Mouse (Mus musculus) erythroid progenitor cell, adult 5-6 weeks (primary cell): ENCODE results near the gene Mfng. TPM values are rescaled to one million over a fixed set of nuclear protein-coding genes. Genes with fewer than 3 reads are reported as not detected.

Experiments used
- ATAC-seq: replicated peaks from 2 replicates; pipeline ENCODE4 v1.8.0; 2016; ENCODE audit warnings: moderate number of reproducible peaks, mild to moderate bottlenecking, moderate TSS enrichment, inconsistent platforms; ENCODE audit not compliant: poor library complexity, low FRiP score, severe bottlenecking
- total RNA-seq, 2 experiments: library from RNA; stranded (forward) in 1 of 2; stranded (reverse) in 1 of 2; fragments of 150-400 nt in 1 of 2; fragments of 186-747, 209-891 nt in 1 of 2; gene quantifications; 2 replicates each; pipeline versions ENCODE4 v1.2.3 to v1.2.4; 2015 to 2017; ENCODE audit warnings: low replicate concordance in 2 of 2

Gene Mfng
- total RNA-seq, 2 experiments from 2014 or later = 1.7 to 2.3 TPM

- ATAC-seq = no peak
Observed at GRCm38 (mm10) chr15:78763704-78764103, 9.6 kb downstream of the Mfng start.

GRCm38 (mm10) chr15:78763210-78763609 is 10.1 kb downstream of the Mfng start:
- no peak for ATAC-seq

DNA sequence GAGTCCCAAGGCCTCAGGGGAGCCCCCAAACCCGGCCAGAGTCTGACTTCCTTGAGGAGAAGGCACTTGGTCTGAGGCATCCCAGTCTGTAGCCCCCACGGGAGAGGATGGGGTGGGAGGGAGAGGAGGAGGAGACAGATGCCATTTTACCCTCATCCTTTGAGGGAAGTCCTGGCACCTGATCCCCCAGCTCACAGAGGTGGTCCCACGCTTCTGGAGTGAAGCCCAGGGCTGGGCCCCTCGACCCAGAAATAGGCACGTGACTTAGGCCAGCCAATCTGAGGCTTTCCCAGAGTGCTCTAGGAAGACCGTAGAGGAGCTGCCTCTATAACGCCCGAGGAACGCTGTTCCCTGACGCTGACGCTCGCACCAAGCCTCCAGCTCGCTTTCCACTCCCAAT is 12.2 kb downstream of the Mfng start:
- ATAC-seq = no peak

- ATAC-seq = no peak
Observed at GRCm38 (mm10) chr15:78758132-78758531, 15.1 kb downstream of the Mfng start.

GRCm38 (mm10) chr15:78755966-78756725 is 17.1 kb downstream of the Mfng start:
- no peak for ATAC-seq

- ATAC-seq = no peak
Observed at GRCm38 (mm10) chr15:78755226-78755625, 18.0 kb downstream of the Mfng start.

DNA sequence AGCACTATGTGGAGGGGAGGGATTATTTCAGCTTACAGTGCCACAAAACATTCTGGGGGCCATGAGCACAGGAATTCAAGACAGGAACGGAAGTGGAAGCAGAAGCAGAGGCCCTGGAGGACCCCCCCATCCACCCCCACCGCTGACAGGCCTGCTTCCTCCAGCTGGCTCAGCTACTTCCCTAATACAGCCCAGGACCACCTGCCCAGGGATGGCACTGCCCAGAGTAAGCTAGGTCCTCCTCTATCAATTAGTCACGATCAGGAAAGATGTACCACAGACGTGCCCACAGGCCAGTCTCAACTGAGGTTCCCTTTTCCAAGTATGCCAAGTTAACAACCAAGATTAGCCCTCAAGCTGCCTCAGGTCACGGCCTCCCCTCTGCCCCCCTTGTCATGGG is 19.1 kb downstream of the Mfng start:
- ATAC-seq = no peak

DNA sequence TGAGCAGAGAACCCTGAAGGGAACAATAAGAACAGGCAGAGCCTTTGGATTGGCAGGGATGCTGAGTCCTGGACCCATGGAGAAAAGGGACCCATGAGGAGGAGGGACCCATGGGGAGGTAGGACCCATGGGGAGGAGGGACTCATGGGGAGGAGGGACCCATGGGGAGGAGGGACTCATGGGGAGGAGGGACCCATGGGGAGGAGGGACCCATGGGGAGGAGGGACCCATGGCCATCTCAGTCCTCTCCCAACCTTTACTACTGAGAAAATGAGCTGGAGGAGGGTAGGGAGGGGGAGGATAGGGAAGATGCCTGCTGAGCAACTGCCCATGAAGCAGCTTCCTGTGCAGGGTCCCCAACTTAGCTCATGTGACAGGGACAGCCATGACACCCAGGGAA is 20.3 kb downstream of the Mfng start:
- no peak for ATAC-seq

DNA sequence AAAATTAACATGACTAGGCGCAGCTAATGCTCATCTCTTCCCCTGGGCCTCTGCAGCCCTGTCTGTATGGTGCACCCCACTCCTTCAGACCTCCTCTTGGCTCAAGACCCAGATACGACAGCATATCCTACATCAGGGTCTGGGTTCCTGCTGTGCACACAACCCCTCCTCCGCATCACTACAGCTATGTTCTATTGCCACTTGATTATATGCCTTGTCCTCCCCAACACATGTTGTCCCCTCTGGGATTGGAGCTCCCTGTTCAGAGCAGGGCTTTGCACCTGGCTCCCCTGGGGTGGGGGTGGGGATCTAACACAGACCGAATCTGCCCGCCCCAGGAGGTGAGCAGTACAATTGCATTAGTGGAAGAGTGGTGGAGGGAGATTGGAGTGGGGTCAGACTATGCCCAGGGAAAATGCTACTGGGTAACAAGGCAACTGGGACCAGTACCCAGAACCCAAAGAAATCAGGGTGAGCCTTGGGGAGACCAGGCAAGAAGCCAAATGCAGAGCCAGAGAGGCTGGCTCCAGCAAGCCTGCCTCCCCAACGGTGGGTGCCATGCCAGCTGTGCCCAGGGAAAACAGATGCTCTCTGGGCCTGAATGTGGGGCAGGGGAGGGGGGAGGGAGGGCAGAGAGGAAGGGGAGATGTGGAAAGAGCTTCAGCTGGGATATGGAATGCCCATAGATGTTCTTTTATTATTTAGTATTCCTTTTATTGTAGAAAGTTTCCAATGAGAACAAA is 22.5 kb downstream of the Mfng start:
- ATAC-seq = no peak

- no peak for ATAC-seq
Observed at GRCm38 (mm10) chr15:78749855-78750254, 23.4 kb downstream of the Mfng start.

DNA sequence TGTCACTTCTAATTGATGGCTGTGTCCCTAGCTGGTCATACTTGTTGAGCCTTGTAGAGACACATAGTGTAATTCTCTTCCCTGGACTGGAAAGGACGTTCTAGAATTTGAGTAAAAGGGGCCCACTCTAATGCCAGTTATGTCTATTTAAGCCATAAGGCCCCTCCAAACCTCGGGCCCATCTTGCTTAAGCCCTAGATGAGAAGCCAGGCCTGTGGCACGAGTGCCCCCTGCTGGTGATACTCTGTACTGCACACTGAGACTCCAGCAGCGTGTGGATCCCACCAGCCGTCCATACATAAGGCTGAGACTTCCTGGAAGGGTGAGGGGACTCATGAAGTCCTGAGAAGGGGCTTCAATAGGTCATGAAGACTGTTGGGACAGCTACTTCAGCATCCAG is 29.1 kb downstream of the Mfng start:
- ATAC-seq = no peak; the same call in 1 of the 2 replicates

GRCm38 (mm10) chr15:78742831-78743230 is 30.4 kb downstream of the Mfng start:
- ATAC-seq = no peak

GRCm38 (mm10) chr15:78740662-78741061 is 32.6 kb downstream of the Mfng start:
- ATAC-seq = no peak

GRCm38 (mm10) chr15:78737146-78737545 is 36.1 kb downstream of the Mfng start:
- no peak for ATAC-seq

- ATAC-seq = no peak
Observed at GRCm38 (mm10) chr15:78736681-78737100, 36.6 kb downstream of the Mfng start.

DNA sequence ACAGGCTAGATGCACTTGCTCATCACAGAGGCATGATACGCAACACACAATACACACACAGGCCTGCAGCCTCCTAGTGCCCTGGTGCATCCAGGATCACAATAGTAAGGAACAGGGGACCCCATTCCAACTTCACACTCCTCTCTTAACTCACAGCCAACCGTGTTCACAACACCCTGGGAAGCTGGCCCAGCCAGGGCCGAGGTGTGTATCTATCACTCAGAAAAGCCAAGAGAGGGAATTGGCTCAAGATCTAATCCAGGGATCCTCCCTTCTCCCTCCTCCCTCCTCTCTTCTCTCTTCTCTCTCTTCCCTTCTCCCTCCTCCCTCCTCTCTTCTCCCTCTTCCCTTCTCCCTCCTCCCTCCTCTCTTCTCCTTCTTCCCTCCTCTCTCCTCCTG is 37.1 kb downstream of the Mfng start:
- ATAC-seq = no peak

GRCm38 (mm10) chr15:78735431-78736180 is 37.7 kb downstream of the Mfng start:
- no peak for ATAC-seq

GRCm38 (mm10) chr15:78731830-78732229 is 41.4 kb downstream of the Mfng start:
- no peak for ATAC-seq

DNA sequence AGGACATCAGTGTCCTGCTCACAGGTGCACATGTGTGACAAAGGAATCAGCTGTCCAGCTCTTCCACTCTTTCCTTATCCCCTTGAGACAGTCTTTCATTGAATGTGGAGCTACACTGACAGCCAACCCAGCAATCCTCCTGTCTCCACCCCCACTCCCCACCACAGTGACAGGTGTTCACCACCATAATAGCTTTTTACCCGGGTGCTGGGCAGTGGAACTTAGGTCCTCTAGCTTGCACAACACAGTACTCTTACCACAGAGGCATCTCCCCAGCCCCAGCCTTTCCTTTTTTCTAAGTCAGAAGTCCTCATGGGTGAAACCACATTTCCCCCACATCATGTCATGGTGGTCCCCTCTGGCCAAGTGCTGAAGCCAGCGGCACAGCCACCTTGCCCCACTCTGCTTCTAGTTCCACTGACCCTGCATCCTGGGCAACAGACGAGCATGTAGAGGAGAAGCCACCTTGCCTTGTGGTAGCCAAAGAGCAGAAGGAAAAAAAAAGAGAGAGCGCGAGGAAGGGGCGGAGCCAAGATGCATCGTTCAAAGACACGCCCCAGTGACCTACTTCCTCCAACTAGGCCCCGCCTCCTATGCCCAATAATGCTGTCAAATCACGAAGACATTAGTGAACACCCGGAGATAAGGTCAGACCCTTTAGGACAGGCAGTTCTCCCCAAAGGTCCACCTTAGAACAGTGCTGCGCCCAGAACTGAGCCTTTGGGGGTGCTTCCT is 42.8 kb downstream of the Mfng start:
- ATAC-seq = no peak

DNA sequence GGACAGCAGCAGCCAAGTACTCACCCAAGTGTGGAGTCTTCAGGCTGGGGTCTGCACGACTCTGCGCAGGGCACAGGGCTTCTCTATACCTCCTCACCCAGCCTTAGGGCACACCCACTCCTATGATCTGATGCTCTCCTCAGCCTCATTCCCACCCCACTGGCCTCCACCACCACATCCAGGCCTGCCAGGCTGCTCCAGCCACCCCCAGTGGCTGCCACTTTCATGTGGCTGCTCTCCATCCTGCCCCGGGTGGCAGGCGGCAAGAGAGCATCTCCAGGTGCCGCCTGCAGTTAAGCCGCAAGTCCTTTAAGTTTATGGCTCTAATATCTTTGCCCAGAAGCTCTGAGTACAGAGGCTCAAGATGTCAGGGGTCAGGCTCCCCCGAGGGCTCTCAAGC is 46.6 kb downstream of the Mfng start:
- ATAC-seq = no peak
